Mouse (Mus musculus) limb, embryonic 13.5 days (tissue): Measurements from ENCODE around the gene Palld. TPM values are rescaled to one million over a fixed set of nuclear protein-coding genes. Genes with fewer than 3 reads are reported as not detected.

ENCODE experiments used
- ATAC-seq: fragments of 200-750 bp; cut with Nextera tagmentation; 2 replicates; pipeline ENCODE4 v1.8.0; 2017; ENCODE audit warnings: low read depth, moderate number of reproducible peaks, moderate TSS enrichment; ENCODE audit not compliant: low FRiP score
- H3K27ac ChIP-seq: fragments of 300-500 bp; sonication (generic); 2 replicates; pipeline ENCODE4 v1.5.1; 2015; ENCODE audit warnings: inconsistent platforms, mild to moderate bottlenecking, moderate library complexity
- H3K27me3 ChIP-seq: fragments of 300-500 bp; sonication (generic); 2 replicates; pipeline ENCODE4 v1.6.1; 2015; ENCODE audit warnings: mild to moderate bottlenecking, inconsistent platforms
- H3K36me3 ChIP-seq: fragments of 300-500 bp; sonication (generic); 2 replicates; pipeline ENCODE4 v1.6.1; 2015; ENCODE audit warnings: inconsistent platforms, mild to moderate bottlenecking, moderate library complexity
- H3K4me1 ChIP-seq: fragments of 300-500 bp; sonication (generic); 2 replicates; pipeline ENCODE4 v1.6.1; 2015; ENCODE audit warnings: inconsistent platforms
- H3K4me2 ChIP-seq: fragments of 300-500 bp; sonication (generic); replicated peaks from 2 replicates; pipeline ENCODE4 v1.6.1; 2015; ENCODE audit warnings: inconsistent platforms, mild to moderate bottlenecking, moderate library complexity
- H3K4me3 ChIP-seq: fragments of 300-500 bp; sonication (generic); 2 replicates; pipeline ENCODE4 v1.5.1; 2015; ENCODE audit warnings: moderate library complexity, mild to moderate bottlenecking, inconsistent platforms
- H3K9ac ChIP-seq: fragments of 300-500 bp; sonication (generic); 2 replicates; pipeline ENCODE4 v1.6.1; 2015; ENCODE audit warnings: mild to moderate bottlenecking, inconsistent platforms
- H3K9me3 ChIP-seq: fragments of 300-500 bp; sonication (generic); 2 replicates; pipeline ENCODE4 v1.6.1; 2016; ENCODE audit warnings: inconsistent platforms
- WGBS: fragments of 180-500 bp; shearing (Covaris S2); methylation state at CpG from one replicate; pipeline ENCODE4 v1.1.7; 2015; 5-methylcytosine and 5-hydroxymethylcytosine counted together
- polyA plus RNA-seq: library from polyadenylated mRNA; unstranded; fragments of >200 nt; fragmentation: Nextera tagmentation; extraction: Ambion mirVana; gene quantifications from 2 replicates; pipeline ENCODE4 v1.2.1, GENCODE M21; 2015

Palld gene
- polyA plus RNA-seq, 1 experiment from 2014 or later: 116 TPM

- peaks cover 17% of the 10 kb centered on the region for H3K4me1 ChIP-seq
- ATAC-seq: no peak
- no peak overlapping the region for H3K4me3 ChIP-seq
- H3K27ac ChIP-seq: no peak overlapping the region
- H3K9ac ChIP-seq: no peak overlapping the region
- no peaks in the 10 kb centered on the region for H3K27me3 ChIP-seq
- no peak overlapping the region for H3K4me2 ChIP-seq
- peaks cover 7% of the 10 kb centered on the region; the same call in 1 of the 2 replicates for H3K36me3 ChIP-seq
- H3K9me3 ChIP-seq: no peaks in the 10 kb centered on the region
These were observed 333.3 kb downstream of the Palld start for GRCm38 (mm10) chr8:61569211-61569610.

GRCm38 (mm10) chr8:61563378-61563777 lies 339.1 kb downstream of the Palld start:
- Histone ChIP-seq H3K4me2 (no peak overlapping the region), H3K9ac (no peak overlapping the region), H3K9me3 (no peaks in the 10 kb centered on the region), H3K36me3 (peaks cover 5% of the 10 kb centered on the region; the same call in 1 of the 2 replicates), H3K27me3 (no peaks in the 10 kb centered on the region), H3K4me3 (no peak overlapping the region), H3K27ac (no peak overlapping the region), H3K4me1 (peaks cover 13% of the 10 kb centered on the region; the same call in 1 of the 2 replicates)
- no peak for ATAC-seq
- 87% methylated on average over 4 of the region's 4 CpGs for whole genome bisulfite sequencing

DNA sequence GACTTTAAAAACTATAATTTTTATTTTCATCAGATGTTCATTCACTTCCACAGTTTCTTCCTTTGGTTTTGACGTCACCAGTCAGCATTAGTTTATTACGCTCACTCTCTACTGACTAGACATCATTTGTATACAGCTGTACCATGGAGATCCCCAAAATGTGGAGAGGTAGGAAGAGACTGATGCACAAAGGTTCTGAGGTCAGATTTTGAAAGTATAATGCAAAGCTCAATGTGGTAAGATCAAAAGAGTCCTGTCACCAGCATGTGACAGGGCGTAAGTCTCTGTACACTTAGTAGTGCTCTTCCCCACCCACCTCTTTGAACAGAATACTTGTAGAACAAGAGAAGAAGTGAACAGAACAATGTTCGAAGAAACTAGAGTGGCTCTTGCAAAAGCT lies 339.9 kb downstream of the Palld start:
- Histone ChIP-seq H3K27me3 (no peaks in the 10 kb centered on the region), H3K4me3 (no peak overlapping the region), H3K9ac (no peak overlapping the region), H3K4me2 (no peak overlapping the region), H3K4me1 (peaks cover 13% of the 10 kb centered on the region; the same call in 1 of the 2 replicates), H3K9me3 (no peaks in the 10 kb centered on the region), H3K36me3 (peaks cover 5% of the 10 kb centered on the region; the same call in 1 of the 2 replicates), H3K27ac (no peak overlapping the region)
- 85% methylated on average over 4 of the region's 4 CpGs for WGBS
- ATAC-seq: no peak

DNA sequence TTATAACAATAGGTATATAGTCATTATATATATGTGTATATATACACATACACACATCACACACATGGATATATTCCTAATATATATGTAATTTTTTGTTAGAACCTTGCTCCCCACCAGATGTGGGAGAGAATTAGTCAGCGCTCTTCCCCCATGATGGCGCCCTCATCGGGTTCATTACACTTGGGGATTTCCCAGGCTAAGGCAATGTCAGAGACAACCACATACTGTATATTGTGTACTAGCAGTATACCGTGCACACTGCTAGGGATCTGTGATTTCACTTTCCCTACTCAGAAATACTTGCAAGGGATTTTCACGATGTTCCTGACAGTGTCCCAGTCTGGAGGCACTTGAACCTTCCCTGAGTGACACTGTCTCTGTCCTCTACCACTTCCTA lies 341.3 kb downstream of the Palld start:
- no peaks in the 10 kb centered on the region for H3K9me3 ChIP-seq
- peaks cover 5% of the 10 kb centered on the region; the same call in 1 of the 2 replicates for H3K36me3 ChIP-seq
- H3K4me2 ChIP-seq: no peak overlapping the region
- no peak overlapping the region for H3K4me3 ChIP-seq
- WGBS: 91% methylated on average over 5 of the region's 5 CpGs
- H3K9ac ChIP-seq: no peak overlapping the region
- no peak overlapping the region for H3K27ac ChIP-seq
- peaks cover 19% of the 10 kb centered on the region for H3K4me1 ChIP-seq
- H3K27me3 ChIP-seq: no peaks in the 10 kb centered on the region
- ATAC-seq: no peak

DNA sequence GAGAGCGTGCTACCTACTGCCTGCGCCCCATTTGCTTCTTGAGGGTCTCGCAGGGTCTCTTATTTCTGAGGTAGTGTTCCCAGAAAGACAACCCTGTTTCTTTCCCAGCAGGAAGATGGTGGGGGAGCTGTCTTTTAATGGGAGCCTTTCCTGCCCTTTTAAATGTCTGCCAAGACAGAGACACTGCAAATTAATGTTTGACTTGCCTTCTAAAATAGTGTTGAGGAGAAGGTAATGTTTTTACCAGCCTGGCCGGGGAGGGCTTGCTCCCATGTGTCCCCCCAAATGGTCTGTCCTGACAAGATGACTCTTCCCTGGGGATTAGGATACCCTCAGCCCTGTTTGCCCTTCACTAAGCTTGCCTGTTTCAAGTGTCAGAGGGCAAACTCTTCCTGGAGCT lies 342.5 kb downstream of the Palld start:
- Histone ChIP-seq H3K4me3 (no peak overlapping the region), H3K27ac (0 out of 2 replicates have a peak overlapping the region, but pooled peaks have one; percentile 33), H3K4me2 (no peak overlapping the region), H3K36me3 (peaks cover 5% of the 10 kb centered on the region; the same call in 1 of the 2 replicates), H3K27me3 (no peaks in the 10 kb centered on the region), H3K4me1 (peaks cover 32% of the 10 kb centered on the region), H3K9ac (no peak overlapping the region), H3K9me3 (no peaks in the 10 kb centered on the region)
- no peak for ATAC-seq
- 89% methylated on average over 4 of the region's 4 CpGs for WGBS

- no peak overlapping the region for H3K9ac ChIP-seq
- no peak for ATAC-seq
- H3K4me2 ChIP-seq: no peak overlapping the region
- H3K27me3 ChIP-seq: no peaks in the 10 kb centered on the region
- peaks cover 32% of the 10 kb centered on the region for H3K4me1 ChIP-seq
- WGBS: 76% methylated on average over 5 of the region's 5 CpGs
- 0 out of 2 replicates have a peak overlapping the region, but pooled peaks have one; percentile 33 for H3K27ac ChIP-seq
- H3K36me3 ChIP-seq: peaks cover 5% of the 10 kb centered on the region; the same call in 1 of the 2 replicates
- no peaks in the 10 kb centered on the region for H3K9me3 ChIP-seq
- no peak overlapping the region for H3K4me3 ChIP-seq
These were observed 343.0 kb downstream of the Palld start for GRCm38 (mm10) chr8:61559450-61559849.

- no peak overlapping the region for H3K4me3 ChIP-seq
- no peaks in the 10 kb centered on the region for H3K9me3 ChIP-seq
- no peak for ATAC-seq
- no peak overlapping the region for H3K4me2 ChIP-seq
- peaks cover 32% of the 10 kb centered on the region for H3K4me1 ChIP-seq
- no peaks in the 10 kb centered on the region for H3K27me3 ChIP-seq
- H3K36me3 ChIP-seq: peaks cover 8% of the 10 kb centered on the region; the same call in 1 of the 2 replicates
- 89% methylated on average over 12 of the region's 12 CpGs for WGBS
- no peak overlapping the region for H3K9ac ChIP-seq
- no peak overlapping the region for H3K27ac ChIP-seq
These were observed 344.2 kb downstream of the Palld start for GRCm38 (mm10) chr8:61558051-61558846.

- H3K4me1 ChIP-seq: peaks cover 42% of the 10 kb centered on the region
- H3K4me3 ChIP-seq: no peak overlapping the region
- no peak overlapping the region for H3K27ac ChIP-seq
- peaks cover 8% of the 10 kb centered on the region; the same call in 1 of the 2 replicates for H3K36me3 ChIP-seq
- no peaks in the 10 kb centered on the region for H3K9me3 ChIP-seq
- H3K9ac ChIP-seq: no peak overlapping the region
- ATAC-seq: no peak
- H3K27me3 ChIP-seq: no peaks in the 10 kb centered on the region
- no peak overlapping the region for H3K4me2 ChIP-seq
These were observed 345.5 kb downstream of the Palld start for GRCm38 (mm10) chr8:61557036-61557435.

DNA sequence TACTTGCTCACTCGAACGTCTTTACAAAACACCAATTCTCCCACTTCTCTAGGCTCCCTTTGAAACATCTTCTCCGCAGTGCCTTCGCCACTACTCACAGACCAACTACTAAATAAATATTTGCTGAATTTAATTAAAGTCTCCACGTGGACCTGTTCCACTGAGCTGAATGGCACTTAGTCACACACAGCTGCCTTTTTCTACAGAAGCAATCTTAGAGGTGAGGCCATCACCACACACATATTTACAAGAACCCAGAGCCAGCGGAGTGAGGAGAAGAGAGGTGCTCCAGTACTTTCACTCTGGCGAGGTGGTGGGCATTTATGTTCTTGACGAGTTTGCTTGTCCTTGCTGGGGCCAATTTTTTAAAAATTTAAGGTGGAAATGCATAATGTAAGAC lies 346.3 kb downstream of the Palld start:
- 69% methylated on average over 8 of the region's 8 CpGs for WGBS
- H3K4me1 ChIP-seq: peaks cover 46% of the 10 kb centered on the region
- no peak overlapping the region for H3K4me2 ChIP-seq
- H3K4me3 ChIP-seq: no peak overlapping the region
- H3K36me3 ChIP-seq: peaks cover 3% of the 10 kb centered on the region; the same call in 1 of the 2 replicates
- no peak overlapping the region for H3K27ac ChIP-seq
- ATAC-seq: no peak
- H3K9ac ChIP-seq: no peak overlapping the region
- H3K27me3 ChIP-seq: no peaks in the 10 kb centered on the region
- H3K9me3 ChIP-seq: no peaks in the 10 kb centered on the region

DNA sequence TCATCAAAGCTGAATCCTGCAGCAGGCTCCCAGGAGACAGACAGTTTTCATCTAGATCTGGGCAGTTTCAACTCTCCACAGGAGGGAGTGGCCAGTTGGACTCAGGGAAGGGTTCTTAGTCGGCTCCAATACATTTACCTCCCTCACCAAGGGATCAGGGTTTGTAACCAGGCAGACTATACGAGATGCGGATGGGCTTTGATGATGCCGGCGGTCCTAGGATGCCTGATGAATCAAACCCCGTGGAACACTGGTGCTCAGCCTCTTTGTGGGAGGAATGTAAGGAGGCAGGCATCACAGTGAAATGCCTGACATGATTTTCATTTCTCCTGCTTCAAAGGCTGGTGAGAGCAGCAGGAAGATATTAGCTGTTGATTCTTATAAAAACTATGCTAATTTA lies 347.1 kb downstream of the Palld start:
- H3K27me3 ChIP-seq: no peaks in the 10 kb centered on the region
- H3K4me3 ChIP-seq: no peak overlapping the region
- no peak overlapping the region for H3K27ac ChIP-seq
- no peaks in the 10 kb centered on the region for H3K9me3 ChIP-seq
- no peak overlapping the region for H3K9ac ChIP-seq
- no peak for ATAC-seq
- 64% methylated on average over 6 of the region's 6 CpGs for WGBS
- H3K4me1 ChIP-seq: peaks cover 41% of the 10 kb centered on the region
- H3K36me3 ChIP-seq: peaks cover 4% of the 10 kb centered on the region
- no peak overlapping the region for H3K4me2 ChIP-seq

DNA sequence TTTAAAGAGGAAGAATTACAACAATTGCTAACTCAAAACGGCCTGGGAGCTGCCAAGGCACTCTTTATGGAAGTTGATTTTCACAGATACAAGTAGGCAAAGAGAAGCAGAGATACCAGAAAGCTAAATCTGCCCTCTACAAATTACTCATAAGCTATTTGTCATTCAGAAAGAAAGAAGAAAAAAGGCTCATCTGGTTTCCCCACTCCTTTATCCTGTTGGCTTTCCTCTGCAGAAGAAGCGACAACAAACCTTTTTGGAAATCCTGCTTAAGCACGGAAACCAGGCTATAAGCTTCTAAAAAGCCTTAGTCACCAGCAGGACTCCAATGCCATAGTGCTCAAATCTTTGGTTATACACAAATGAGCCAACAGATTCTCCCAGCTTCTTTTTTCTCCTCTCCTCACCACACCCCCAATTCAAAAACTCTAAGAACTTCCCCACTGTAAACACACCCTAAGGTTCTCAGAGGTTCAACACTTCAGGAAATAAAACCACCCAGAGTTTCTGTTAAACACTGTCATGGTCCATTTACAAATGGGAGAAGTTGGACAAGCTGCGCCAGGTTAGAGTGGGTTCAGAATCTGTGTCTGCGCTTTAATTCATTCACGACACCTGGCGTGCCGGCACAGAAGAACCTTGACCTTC lies 349.6 kb downstream of the Palld start:
- H3K9ac ChIP-seq: no peak overlapping the region
- H3K27ac ChIP-seq: no peak overlapping the region
- H3K4me2 ChIP-seq: no peak overlapping the region
- H3K9me3 ChIP-seq: peaks cover 18% of the 10 kb centered on the region
- WGBS: 71% methylated on average over 8 of the region's 8 CpGs
- H3K36me3 ChIP-seq: peaks cover 29% of the 10 kb centered on the region
- H3K4me3 ChIP-seq: no peak overlapping the region
- H3K27me3 ChIP-seq: no peaks in the 10 kb centered on the region
- H3K4me1 ChIP-seq: peaks cover 33% of the 10 kb centered on the region
- ATAC-seq: no peak

GRCm38 (mm10) chr8:61552221-61552620 lies 350.3 kb downstream of the Palld start:
- Histone ChIP-seq H3K4me2 (no peak overlapping the region), H3K27ac (peak overlapping the region; percentile 33; the same call in 1 of the 2 replicates), H3K9me3 (peaks cover 18% of the 10 kb centered on the region), H3K9ac (no peak overlapping the region), H3K27me3 (no peaks in the 10 kb centered on the region), H3K36me3 (peaks cover 36% of the 10 kb centered on the region), H3K4me1 (peaks cover 33% of the 10 kb centered on the region), H3K4me3 (no peak overlapping the region)
- WGBS: 17% methylated on average over 6 of the region's 6 CpGs
- no peak for ATAC-seq
